Mouse (Mus musculus) cerebellum, postnatal 10 days (tissue): ENCODE measurements at regions not wholly inside any gene's neighbourhood (a gene's known extent, or its start where the extent isn't known, plus 50 kb on each side); places are given as distances from the start of the nearest gene placed in this dataset.
A peak's percentile ranks its signal among the peaks of the same experiment; 100 is the strongest.

ENCODE experiments used
- DNase-seq, 2 experiments: peaks; one replicate each; pipeline ENCODE4 v3.0.0; 2021; ENCODE audit warnings: mixed read lengths in 2 of 2

DNA sequence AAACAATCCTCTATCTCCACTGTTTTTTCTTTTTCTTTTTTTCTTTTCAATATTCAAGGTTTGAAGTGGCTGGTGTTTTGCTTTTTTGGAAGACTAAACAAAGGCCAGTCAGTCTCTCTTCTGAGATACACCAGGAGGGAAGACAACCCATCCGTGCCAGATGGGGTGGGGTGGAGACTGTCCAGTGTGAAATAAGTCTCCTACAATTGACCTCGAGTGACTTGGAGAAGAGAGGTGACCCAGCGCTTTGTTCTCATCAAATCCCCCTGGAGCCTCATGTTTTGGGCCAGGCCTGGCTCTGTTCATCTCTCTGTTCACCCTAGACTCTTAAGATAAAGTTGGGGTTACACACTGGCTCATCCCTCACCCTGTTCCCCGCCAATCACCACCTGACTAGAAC is 169.2 kb upstream of the Tbca start:
- DNase-seq, result no peak

DNA sequence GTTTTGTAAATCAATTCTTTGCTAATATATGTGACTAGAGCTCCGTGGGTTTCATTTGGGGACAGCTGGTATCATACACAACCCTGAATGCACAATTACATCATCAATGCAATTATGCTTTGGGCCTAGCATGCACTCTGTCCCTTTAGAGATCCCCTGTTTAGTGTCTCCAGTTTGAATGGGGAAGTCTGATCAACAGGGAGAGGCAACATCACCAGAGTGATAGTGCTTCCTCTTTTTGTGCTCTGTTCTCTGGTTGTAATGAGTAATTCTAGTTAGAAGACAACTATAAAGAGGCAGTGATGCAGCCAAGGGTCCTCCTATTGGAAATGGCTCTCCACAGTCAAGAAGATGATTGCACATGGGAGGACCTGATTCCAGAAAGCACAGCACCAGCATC is 158.7 kb upstream of the Tbca start:
- DNase-seq, result no peak

DNA sequence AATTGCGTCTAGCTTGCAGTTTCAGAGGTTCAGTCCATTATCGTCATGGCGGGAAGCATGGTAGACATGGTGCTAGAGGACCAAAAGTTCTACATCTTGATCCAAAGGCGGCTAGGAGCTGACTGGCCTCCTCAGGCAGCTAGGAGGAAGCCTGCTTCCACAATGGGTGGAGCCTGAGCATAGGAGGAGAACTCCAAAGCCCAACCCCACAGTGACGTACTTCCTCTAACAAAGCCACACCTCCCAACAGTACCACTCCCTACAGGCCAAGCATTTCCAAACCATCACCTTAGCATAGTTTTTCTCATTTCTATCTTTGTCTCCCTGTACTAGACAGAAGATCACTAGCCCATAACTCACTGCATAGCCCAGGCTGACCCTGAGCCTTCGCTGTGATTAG is 158.0 kb upstream of the Tbca start:
- DNase-seq, result no peak

DNA sequence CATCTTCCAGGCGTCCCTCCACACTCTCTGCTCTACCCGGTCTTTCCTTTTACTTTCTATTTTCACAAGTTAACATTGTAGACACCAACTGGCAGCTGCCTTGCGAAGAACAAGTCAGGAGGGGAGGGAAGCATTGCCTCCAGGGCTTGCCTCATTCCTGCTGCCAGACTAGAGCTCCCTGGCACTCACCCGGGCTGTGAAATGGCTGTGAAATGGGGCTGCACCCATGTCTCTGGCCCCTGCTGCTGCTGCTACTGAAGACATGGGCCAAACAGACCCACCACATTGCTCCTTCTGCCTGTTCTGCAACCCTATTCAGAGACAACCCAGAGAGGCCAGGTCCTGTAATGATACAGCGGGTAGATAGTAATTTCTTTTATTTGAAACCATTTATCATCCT is 156.0 kb upstream of the Tbca start:
- DNase-seq, result no peak

DNA sequence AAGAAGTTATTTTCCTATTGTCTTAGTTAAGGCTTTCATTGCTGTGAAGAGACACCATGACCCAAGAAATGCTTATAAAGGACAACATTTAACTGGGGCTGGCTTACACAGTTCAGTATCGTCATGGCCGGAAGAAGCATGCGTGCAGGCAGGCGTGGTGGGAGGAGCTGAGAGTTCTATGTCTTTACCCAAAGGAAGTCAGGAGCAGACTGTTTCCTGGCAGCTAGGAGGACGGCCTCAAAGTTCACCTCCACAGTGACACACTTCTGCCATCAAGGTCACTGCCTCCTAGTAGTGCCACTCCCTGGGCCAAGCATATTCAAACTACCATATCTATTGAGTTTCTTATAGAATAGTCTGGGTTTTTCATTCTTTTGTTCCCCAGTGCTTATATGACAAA is 148.4 kb upstream of the Tbca start:
- no peak for DNase-seq

DNA sequence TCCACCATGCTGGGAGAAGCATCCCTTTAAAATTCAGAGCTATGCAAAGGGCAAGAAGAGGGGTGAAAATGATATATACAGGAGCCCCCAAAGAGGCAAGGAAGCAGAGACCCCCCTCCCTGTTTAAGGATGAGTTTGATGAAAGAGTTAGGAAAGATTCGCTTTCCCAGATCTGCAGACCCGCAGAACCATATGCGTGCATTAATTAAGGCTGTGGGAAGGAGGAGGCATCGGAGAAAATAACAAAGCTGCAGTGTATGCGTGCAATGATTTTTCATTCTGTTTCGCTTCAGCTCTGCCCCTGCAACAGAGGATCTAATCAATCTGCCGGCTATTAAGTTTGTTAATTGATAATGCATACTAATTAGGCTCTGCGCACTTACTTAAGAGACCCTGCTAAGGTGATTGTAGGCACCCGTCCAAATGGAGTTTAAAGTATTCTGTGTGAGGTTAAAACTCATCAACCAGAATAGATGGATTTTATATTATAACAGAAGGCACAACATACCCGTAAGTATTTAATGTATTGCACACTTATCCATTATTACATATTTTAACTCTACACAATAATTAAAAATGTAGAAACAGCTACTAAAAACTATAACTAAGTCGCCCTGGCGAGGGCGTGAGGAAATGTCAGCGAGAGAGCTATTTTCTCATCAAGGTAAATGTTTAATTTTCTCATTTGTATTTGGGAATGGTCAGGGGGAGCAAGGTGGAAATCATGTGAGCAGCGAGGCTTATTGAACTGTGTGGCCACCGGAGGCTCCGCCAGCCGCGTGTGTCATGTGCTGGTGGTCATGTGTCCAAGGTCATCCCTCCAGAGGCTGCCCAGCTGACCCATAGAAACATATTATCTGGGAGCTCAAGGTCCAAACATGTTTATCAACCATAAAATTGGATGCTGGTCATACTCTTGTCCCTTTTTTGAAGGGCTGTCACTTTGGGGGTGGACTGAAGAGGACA is 143.2 kb upstream of the Tbca start:
- DNase-seq, result no peak

DNA sequence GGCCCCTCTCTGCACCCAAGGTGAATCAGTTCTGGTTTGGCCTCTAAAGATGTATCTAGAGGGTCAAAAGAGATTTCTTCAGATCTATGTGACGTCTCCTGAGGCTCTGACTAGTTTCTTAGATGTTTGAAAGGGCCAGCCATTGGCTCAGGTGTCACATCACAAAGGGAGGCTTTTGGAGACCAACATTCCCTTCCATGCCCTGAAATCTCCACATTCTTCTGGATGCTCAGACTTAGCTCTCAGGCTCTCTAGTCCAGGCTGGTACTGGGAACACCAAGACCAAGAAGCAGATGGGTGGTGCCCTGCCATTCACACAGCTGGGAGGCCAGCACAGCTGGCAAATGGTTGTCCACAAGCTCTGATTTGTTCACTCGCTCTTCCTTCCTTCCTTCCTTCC is 142.4 kb upstream of the Tbca start:
- DNase-seq, result no peak

DNA sequence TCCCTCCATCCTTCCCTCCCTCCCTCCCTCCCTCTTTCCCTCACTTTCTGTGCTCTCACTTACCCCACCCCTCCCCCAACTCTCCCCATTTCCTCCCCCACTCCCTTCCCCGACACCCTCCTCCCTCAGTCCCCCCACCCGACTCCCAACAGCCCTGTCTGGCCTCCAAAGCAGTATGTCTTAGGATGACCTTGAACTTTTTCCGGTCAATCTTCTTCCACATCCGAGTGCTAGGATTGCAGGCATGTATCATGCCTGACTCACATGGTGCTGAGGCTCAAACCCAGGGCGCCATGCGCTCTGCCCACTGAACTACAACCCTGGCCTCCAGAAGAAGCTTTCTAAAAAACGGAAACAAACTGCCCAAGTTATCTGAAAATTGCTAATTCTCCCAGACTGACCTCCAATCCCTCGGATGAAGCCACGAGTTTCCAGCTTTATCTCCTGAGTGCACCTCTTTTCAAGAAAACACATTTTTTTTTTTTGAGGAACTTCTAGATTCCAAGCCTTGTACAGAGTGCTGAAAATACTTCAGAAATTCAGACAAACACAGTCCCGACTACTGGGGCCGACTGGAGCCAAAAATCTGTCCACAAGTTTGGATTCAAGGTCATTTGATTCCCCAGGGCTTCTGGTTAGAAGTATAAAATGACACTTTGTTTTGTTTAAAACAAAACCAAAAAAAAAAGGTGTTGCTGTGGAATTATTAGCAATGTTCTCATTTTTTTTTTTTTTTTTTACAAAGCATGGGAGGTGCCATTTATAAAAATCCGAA is 141.7 kb upstream of the Tbca start:
- no peak for DNase-seq

DNA sequence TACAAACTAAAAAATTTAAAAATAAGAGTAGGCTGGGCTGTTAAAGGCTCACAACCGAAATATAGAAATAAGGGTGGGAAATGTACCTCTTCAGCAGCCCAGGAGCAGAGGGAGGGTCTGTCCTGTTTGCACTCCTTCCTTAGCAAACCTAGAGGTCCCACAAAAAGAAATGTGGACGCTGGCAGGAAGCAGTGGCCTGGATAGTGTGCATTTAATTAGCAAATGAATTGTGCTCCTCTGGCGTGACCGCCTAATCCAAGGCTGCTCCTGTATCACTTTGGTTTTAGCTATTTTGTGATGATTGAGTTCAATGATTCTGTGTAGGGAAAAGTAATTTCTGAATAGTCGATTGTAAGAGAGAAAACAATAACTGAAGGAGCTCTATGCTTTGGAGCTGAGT is 141.1 kb upstream of the Tbca start:
- DNase-seq, result no peak

DNA sequence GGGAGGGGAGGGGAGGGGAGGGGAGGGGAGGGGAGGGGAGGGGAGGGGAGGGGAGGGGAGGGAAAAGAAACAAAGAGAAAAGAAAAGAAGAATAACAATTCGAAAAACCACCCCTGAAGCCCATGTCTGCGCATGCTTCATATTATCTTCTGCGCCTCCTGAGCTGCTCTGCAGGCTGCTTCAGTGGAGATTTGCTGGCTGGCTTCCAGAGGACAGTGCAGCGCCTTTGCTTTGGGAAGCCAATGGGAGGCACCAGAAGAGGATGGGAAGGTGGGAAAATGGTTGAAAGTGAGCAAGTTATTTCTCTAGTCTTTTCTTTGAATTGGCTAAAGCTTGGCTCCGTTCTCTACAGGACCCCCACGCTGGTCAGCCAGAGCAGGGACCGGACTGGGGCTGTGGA is 137.8 kb upstream of the Tbca start:
- peak; percentile 35 to 37 for DNase-seq

DNA sequence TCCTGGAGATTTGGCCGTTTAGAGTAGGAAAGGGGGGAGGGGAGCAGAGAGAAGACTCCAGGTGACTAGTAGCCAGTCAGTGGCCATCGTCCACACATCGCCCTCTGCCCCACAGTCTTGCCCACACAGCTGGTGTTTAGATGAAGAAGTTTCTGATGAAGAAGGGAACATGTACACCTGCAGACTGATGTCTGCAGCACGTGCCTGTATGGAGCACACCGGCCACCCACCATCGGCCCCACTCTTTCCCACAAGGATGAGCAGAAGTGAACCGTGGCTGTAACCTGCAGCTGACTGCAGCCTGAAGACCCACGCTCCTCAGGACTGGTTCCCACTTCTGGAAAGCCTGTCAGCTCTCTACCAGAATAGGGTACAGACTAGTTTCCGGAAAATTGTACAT is 121.1 kb upstream of the Tbca start:
- no peak for DNase-seq

DNA sequence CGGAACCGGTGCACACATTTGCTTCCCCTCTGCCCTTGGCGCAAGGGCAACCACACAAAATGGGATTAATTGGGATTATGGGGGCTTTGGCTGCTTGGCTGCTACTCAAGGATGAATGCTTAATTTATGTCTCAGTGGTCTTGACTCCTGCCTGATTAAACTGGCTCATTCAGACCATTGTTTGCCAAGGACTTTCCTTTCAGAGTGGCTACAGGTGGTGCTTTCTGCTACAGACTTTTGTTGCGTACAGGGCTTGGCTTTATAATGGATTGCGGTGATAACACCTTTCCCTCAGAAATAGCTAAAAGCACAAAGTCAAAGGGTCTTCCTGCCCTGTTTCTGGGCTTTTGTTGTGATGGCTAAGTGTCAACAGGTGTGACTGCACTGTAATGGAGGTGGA is 120.4 kb upstream of the Tbca start:
- no peak for DNase-seq

DNA sequence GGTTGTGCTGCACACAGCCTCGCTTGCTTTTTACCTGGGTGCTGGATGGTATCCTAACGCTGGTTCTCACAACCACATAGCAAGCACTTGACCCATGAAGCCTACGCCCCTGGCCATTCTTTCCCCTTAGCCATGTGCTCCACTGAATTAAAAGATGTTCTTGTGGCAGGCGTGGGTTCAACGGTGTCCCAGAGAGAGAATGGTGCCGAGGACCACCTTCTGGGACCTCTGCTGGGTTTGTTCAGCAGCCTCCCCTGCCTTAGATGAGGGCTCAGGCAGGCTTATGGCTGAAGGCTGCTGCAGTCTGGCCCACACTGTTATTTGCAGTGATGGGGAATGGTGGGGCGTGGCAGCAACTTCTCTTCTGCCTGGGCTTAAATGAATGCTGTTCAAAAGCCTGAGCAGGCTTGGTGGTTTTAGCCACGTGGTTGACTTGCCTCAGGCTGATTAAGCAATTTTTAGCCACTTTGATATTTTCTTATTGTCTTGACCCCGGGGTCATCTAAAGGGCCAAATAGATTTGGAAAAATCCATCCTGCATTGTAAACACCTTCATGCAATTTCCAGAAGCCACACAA is 119.5 kb upstream of the Tbca start:
- DNase-seq, result no peak

DNA sequence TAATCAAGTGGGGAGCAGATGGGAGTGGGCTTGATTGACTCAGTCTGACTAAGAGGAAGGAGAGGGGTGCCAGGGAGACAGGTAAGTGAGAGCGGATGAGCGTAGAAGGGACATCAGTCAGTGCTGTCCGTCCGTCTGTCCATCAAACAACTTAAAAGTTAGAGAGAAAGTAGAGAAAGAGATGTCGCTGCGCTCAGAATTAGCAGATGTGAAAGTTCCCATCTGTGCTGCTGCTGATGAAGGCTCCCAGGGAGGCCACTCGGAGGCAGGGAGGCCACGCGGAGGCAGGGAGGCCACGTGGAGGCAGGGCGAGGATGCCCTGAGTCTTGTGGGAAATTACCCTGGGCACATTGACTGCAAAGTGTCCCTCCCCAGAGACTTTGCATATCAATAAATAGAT is 118.4 kb upstream of the Tbca start:
- no peak for DNase-seq

DNA sequence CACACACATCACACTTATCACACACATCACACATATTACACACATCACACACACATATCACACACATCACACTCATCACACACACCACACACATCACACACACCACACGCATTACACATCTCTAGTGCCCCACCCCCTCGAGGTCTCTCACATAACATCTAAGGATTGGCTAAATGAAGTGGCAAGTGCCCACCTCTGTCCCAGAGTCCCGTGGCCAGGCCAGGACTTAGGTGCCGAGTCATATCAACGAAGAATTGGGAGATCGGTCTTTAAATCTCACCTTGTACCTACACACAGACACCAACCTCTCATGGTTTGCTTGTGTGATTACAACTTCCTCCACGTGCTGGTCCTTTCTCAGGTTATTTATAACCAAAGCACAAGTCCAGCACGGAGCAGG is 117.7 kb upstream of the Tbca start:
- no peak for DNase-seq

DNA sequence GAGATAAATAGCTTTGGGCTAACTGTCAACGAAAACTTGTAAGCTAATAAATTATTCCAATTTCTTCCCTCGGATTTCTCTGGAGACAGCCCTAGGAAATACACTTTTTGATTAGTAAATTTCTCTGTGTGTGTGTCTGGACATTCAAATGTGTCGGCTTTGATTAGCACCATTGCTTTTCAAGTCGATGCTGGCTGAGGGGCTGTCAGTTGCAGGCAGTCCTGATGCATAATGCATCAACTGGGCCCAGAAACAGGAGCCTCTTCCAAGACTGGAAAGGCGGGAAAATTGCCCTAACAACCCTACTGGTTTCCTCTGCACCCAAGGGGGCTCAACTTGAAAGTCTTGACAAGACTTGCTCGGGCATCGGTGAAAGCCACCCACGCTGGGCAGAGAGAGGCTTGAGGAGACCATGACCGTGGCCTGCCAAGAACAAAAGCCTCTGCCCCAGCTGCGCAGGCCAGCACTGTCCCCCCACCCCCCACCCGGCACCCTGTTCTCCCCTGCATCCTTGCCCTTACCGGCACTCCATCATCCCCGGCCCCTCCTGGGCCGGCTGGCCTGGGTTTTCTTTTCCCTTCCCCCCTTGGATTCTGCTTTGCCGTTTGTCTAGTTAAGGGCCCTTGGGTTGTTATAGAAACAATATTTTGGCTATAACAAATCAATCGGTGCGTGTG is 108.1 kb upstream of the Tbca start:
- no peak for DNase-seq

DNA sequence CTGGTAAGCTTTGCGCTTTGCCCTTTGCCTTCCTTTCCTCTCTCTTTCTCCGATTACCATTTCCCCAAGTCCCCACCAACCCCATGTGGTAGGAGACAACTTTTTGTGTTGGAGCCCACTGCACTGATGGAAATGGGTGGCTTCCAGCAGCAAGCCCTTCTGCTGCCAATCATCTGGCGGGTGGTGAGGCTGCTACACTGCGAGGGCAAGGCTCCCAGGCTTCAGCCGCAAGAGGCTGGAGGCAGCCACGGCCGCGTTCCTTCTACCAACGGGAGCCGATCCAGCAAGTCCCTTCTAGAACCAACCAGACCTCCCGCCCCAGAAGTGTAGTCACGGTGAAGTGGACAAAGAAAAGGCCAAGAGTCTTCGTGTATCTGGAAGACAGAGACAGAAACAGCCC is 107.1 kb upstream of the Tbca start:
- DNase-seq, result peak; percentile 32 to 54

DNA sequence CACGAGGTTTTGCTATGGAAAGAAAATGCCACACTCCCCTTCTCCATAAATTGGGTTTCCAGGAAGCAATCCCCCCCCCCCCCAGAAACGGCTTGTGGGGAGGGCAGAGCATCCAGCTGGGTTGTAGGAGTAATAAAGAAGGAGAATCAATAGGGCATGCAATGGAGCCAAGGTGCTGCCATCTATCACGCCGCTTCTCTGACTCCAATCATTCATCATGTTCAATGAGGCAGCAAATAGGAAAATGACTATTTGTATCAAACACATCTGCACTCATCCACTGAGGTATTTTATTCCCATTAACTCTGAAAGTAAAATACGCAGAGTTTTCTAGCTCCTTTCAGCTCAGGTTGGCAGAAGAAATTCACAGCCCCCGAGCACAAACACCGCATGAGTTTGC is 103.5 kb upstream of the Tbca start:
- no peak for DNase-seq

DNA sequence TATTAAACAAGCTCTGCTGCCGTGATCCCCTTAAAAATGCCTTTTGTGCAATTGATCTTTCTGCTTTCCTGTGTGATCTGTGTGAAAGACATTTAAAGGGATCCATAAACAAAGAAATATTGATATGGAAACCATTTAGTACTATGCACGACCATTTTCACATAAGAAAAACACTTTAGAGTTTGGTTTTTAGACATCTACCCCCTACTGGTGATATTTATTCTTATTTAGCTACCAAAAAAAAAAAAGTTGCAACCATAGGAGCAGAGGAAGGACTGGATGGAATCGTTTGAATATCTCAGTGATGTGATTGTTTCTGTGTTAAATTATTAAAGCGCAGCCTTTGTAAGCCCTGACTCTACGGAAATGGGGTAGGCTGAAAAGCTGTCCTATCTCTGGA is 101.4 kb upstream of the Tbca start:
- no peak for DNase-seq

DNA sequence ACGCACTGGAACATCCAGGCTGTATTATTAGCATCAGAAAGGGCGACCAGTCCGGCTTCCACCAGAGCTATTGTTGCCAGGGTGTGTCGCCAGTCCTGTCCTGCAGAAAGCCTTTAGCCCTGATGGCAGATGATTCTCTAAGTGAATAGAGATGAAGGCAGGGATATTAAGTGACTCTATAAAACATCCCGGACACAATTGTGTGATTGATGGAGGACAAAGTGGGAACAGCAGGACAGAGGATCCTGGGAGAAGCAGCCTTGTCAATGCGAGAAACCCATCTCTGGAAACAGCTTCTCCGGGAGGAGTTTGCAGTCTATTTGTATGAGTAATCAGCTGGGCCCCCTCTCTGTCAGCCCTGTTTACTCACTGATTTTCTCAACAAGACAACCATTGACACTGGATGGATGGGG is 82.1 kb upstream of the Tbca start:
- DNase-seq, result peak in 1 of 2 experiments; percentile 36

DNA sequence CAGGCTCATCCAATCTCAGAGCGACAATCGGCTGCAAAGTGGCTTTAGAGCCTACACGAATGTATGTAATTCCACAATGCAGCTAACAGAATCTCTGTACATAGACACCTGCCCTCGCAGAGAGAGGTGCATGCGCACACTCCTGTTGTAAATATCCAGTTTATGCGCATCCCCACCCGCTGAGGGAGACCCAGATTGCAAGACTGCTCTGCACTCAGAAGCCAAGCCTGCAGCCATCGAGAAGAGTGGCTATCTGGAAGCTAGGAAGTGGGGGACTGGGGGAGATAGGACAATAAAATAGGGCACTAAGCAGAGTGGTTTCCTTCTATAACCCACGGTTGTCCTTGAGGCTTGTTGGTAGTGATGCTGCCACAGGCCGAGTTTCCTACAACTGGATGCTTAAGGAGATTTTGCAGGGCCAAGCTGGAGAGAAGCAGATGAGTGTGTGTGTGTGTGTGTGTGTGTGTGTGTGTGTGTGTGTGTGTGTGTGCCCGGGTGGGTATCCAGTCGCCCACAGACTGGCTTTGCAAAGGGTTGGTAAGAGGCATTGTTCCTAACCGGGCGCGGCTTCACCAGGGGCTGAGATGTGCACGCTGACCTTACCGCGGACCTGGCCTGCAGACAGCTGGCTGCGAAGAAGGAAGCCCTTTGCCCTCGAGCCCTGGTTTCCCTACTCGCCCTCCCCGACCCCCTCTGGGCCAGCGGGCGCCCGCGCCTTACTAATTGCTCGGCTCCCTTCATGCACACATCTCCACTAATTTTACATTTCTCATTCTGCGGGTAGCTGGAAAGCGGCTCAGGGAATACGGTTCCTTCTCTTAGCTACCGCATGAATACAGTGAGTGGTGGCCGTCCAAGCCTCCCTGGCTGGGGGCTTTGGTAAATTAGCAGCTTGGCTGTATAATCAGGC is 81.1 kb upstream of the Tbca start:
- peak; percentile 28 to 53 for DNase-seq

DNA sequence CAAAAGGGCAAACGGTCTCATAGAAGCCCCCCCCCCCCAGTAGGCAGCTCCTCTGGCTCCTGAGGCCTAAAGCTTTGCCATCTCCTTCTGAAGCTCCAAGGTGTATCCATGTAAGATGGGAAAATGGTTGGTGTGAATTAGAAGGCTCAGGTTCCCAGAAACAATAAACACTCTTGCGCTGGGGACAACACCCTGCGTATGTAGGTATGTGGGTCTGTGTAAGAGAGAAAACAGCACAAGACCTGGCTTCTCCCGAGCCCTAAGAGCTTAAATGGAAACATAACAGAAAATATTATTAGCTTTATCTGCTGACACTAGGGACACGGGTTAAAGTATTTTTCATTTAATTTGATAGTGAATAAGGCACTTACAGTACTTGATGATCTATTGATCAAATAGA is 79.9 kb upstream of the Tbca start:
- DNase-seq, result peak in 1 of 2 experiments; percentile 27
